Mouse (Mus musculus): ENCODE results near the gene Gas2. TPM values are rescaled to one million over a fixed set of nuclear protein-coding genes. Genes with fewer than 3 reads are reported as not detected.

Gas2 gene
- polyA plus RNA-seq, 1 experiment from 2014 or later, result 39.0 TPM

- no peak overlapping the region for H3K9ac ChIP-seq
- ATAC-seq (ENCODE audit: insufficient number of reproducible peaks, insufficient read depth, low FRiP score, low TSS enrichment, low read depth), result no peak
- no peak overlapping the region for H3K4me3 ChIP-seq
- H3K4me2 ChIP-seq, result no peak overlapping the region
- no peaks in the 10 kb centered on the region for H3K27me3 ChIP-seq
- H3K4me1 ChIP-seq, result no peaks in the 10 kb centered on the region
- WGBS, result 90% methylated on average over 4 of the region's 4 CpGs
- H3K27ac ChIP-seq, result no peak overlapping the region
- no peaks in the 10 kb centered on the region for H3K36me3 ChIP-seq
- H3K9me3 ChIP-seq, result no peaks in the 10 kb centered on the region
These were observed 69.4 kb downstream of the Gas2 start for GRCm38 (mm10) chr7:51931217-51931616.

GRCm38 (mm10) chr7:51937337-51937736 is 75.5 kb downstream of the Gas2 start:
- no peaks in the 10 kb centered on the region for H3K9me3 ChIP-seq
- no peak overlapping the region for H3K9ac ChIP-seq
- peaks cover 3% of the 10 kb centered on the region; the same call in 1 of the 2 replicates for H3K4me1 ChIP-seq
- H3K27me3 ChIP-seq, result no peaks in the 10 kb centered on the region
- no peak overlapping the region for H3K27ac ChIP-seq
- no peak for ATAC-seq (ENCODE audit: insufficient number of reproducible peaks, insufficient read depth, low FRiP score, low TSS enrichment, low read depth)
- no peaks in the 10 kb centered on the region for H3K36me3 ChIP-seq
- H3K4me3 ChIP-seq, result no peak overlapping the region
- no peak overlapping the region for H3K4me2 ChIP-seq
- WGBS, result 82% methylated on average over 1 of the region's 1 CpGs

- no peaks in the 10 kb centered on the region for H3K9me3 ChIP-seq
- H3K27ac ChIP-seq, result no peak overlapping the region; the same call in 1 of the 2 replicates
- H3K27me3 ChIP-seq, result no peaks in the 10 kb centered on the region
- no peak overlapping the region for H3K4me2 ChIP-seq
- no peak overlapping the region for H3K4me3 ChIP-seq
- peaks cover 3% of the 10 kb centered on the region; the same call in 1 of the 2 replicates for H3K4me1 ChIP-seq
- 39% methylated on average over 2 of the region's 2 CpGs for WGBS
- no peaks in the 10 kb centered on the region for H3K36me3 ChIP-seq
- ATAC-seq (ENCODE audit: insufficient number of reproducible peaks, insufficient read depth, low FRiP score, low TSS enrichment, low read depth), result no peak
- no peak overlapping the region for H3K9ac ChIP-seq
These were observed 78.6 kb downstream of the Gas2 start for GRCm38 (mm10) chr7:51940461-51940860.

- H3K36me3 ChIP-seq, result peaks cover 6% of the 10 kb centered on the region; the same call in 1 of the 2 replicates
- no peak overlapping the region for H3K27ac ChIP-seq
- H3K27me3 ChIP-seq, result no peaks in the 10 kb centered on the region
- WGBS, result 48% methylated on average over 9 of the region's 9 CpGs
- no peaks in the 10 kb centered on the region for H3K9me3 ChIP-seq
- H3K9ac ChIP-seq, result no peak overlapping the region
- H3K4me1 ChIP-seq, result peaks cover 3% of the 10 kb centered on the region; the same call in 1 of the 2 replicates
- no peak overlapping the region for H3K4me3 ChIP-seq
- ATAC-seq (ENCODE audit: insufficient number of reproducible peaks, insufficient read depth, low FRiP score, low TSS enrichment, low read depth), result no peak
- no peak overlapping the region for H3K4me2 ChIP-seq
These were observed 93.7 kb downstream of the Gas2 start for GRCm38 (mm10) chr7:51955424-51956041.

GRCm38 (mm10) chr7:51957766-51958165 is 96.0 kb downstream of the Gas2 start:
- H3K27me3 ChIP-seq, result no peaks in the 10 kb centered on the region
- no peaks in the 10 kb centered on the region for H3K9me3 ChIP-seq
- peaks cover 3% of the 10 kb centered on the region; the same call in 1 of the 2 replicates for H3K4me1 ChIP-seq
- H3K4me2 ChIP-seq, result no peak overlapping the region
- H3K36me3 ChIP-seq, result peaks cover 5% of the 10 kb centered on the region; the same call in 1 of the 2 replicates
- ATAC-seq (ENCODE audit: insufficient number of reproducible peaks, insufficient read depth, low FRiP score, low TSS enrichment, low read depth), result no peak
- H3K9ac ChIP-seq, result no peak overlapping the region
- no peak overlapping the region for H3K27ac ChIP-seq
- H3K4me3 ChIP-seq, result no peak overlapping the region

GRCm38 (mm10) chr7:51960698-51961374 is 99.0 kb downstream of the Gas2 start:
- no peak for ATAC-seq (ENCODE audit: insufficient number of reproducible peaks, insufficient read depth, low FRiP score, low TSS enrichment, low read depth)
- Histone ChIP-seq H3K4me3 (no peak overlapping the region), H3K9me3 (no peaks in the 10 kb centered on the region), H3K4me2 (no peak overlapping the region), H3K27ac (no peak overlapping the region), H3K27me3 (no peaks in the 10 kb centered on the region), H3K4me1 (no peaks in the 10 kb centered on the region), H3K36me3 (no peaks in the 10 kb centered on the region), H3K9ac (no peak overlapping the region)
- 55% methylated on average over 6 of the region's 6 CpGs for WGBS

- H3K9ac ChIP-seq, result no peak overlapping the region
- H3K4me1 ChIP-seq, result 0 out of 2 replicates have a peak, but pooled peaks cover 4% of the 10 kb centered on the region
- 67% methylated on average over 10 of the region's 10 CpGs for WGBS
- H3K4me2 ChIP-seq, result no peak overlapping the region
- no peak overlapping the region for H3K4me3 ChIP-seq
- H3K27ac ChIP-seq, result no peak overlapping the region
- H3K27me3 ChIP-seq, result no peaks in the 10 kb centered on the region
- no peak for ATAC-seq (ENCODE audit: insufficient number of reproducible peaks, insufficient read depth, low FRiP score, low TSS enrichment, low read depth)
- no peaks in the 10 kb centered on the region for H3K36me3 ChIP-seq
- H3K9me3 ChIP-seq, result no peaks in the 10 kb centered on the region
These were observed 100.6 kb downstream of the Gas2 start for GRCm38 (mm10) chr7:51962219-51962952.

GRCm38 (mm10) chr7:51964681-51965080 is 102.9 kb downstream of the Gas2 start:
- no peaks in the 10 kb centered on the region for H3K36me3 ChIP-seq
- H3K9me3 ChIP-seq, result no peaks in the 10 kb centered on the region
- H3K27me3 ChIP-seq, result no peaks in the 10 kb centered on the region
- no peak overlapping the region for H3K27ac ChIP-seq
- no peak overlapping the region for H3K4me2 ChIP-seq
- WGBS, result 93% methylated on average over 7 of the region's 7 CpGs
- no peak for ATAC-seq (ENCODE audit: insufficient number of reproducible peaks, insufficient read depth, low FRiP score, low TSS enrichment, low read depth)
- no peak overlapping the region for H3K4me3 ChIP-seq
- no peak overlapping the region for H3K9ac ChIP-seq
- peaks cover 13% of the 10 kb centered on the region; the same call in 1 of the 2 replicates for H3K4me1 ChIP-seq

GRCm38 (mm10) chr7:51967581-51967980 is 105.8 kb downstream of the Gas2 start:
- Histone ChIP-seq H3K27me3 (no peaks in the 10 kb centered on the region), H3K9ac (no peak overlapping the region), H3K4me1 (peaks cover 17% of the 10 kb centered on the region; the same call in 1 of the 2 replicates), H3K9me3 (no peaks in the 10 kb centered on the region), H3K4me2 (no peak overlapping the region), H3K36me3 (no peaks in the 10 kb centered on the region), H3K27ac (no peak overlapping the region), H3K4me3 (no peak overlapping the region)
- 81% methylated on average over 4 of the region's 4 CpGs for WGBS
- ATAC-seq (ENCODE audit: insufficient number of reproducible peaks, insufficient read depth, low FRiP score, low TSS enrichment, low read depth), result no peak

GRCm38 (mm10) chr7:51969379-51969778 is 107.6 kb downstream of the Gas2 start:
- no peak overlapping the region for H3K27ac ChIP-seq
- H3K9ac ChIP-seq, result no peak overlapping the region
- no peak for ATAC-seq (ENCODE audit: insufficient number of reproducible peaks, insufficient read depth, low FRiP score, low TSS enrichment, low read depth)

GRCm38 (mm10) chr7:51972252-51972855 is 110.5 kb downstream of the Gas2 start:
- ATAC-seq (ENCODE audit: insufficient number of reproducible peaks, insufficient read depth, low FRiP score, low TSS enrichment, low read depth), result no peak
- WGBS, result 31% methylated on average over 6 of the region's 6 CpGs
- Histone ChIP-seq H3K9ac (no peak overlapping the region), H3K9me3 (no peaks in the 10 kb centered on the region), H3K27me3 (0 out of 2 replicates have a peak, but pooled peaks cover 4% of the 10 kb centered on the region), H3K36me3 (no peaks in the 10 kb centered on the region), H3K27ac (no peak overlapping the region), H3K4me3 (no peak overlapping the region), H3K4me1 (peaks cover 13% of the 10 kb centered on the region; the same call in 1 of the 2 replicates), H3K4me2 (no peak overlapping the region)

More at GRCm38 (mm10) chr7:51969379-51969778, 107.6 kb downstream of the Gas2 start:
- H3K27me3 ChIP-seq, result 0 out of 2 replicates have a peak, but pooled peaks cover 4% of the 10 kb centered on the region
- H3K4me3 ChIP-seq, result no peak overlapping the region
- H3K9me3 ChIP-seq, result no peaks in the 10 kb centered on the region
- peaks cover 17% of the 10 kb centered on the region; the same call in 1 of the 2 replicates for H3K4me1 ChIP-seq
- H3K4me2 ChIP-seq, result no peak overlapping the region
- no peaks in the 10 kb centered on the region for H3K36me3 ChIP-seq

Data from embryonic facial prominence, embryonic 13.5 days (tissue).